Mouse (Mus musculus) C2C12 (cell line): ENCODE results near the gene Glycam1. TPM values are rescaled to one million over a fixed set of nuclear protein-coding genes. Genes with fewer than 3 reads are reported as not detected.

Experiments
- H3K27me3 ChIP-seq: one replicate; pipeline ENCODE4 v1.6.1; 2011; ENCODE audit not compliant: control insufficient read depth, insufficient read depth, insufficient read length
- H3K36me3 ChIP-seq: one replicate; pipeline ENCODE4 v1.6.1; 2011; ENCODE audit not compliant: control insufficient read depth, insufficient read depth
- H3K4me3 ChIP-seq: one replicate; pipeline ENCODE4 v1.5.1; 2011; ENCODE audit warnings: mild to moderate bottlenecking, control low read depth; ENCODE audit not compliant: poor library complexity, insufficient read depth, severe bottlenecking
- H3K79me2 ChIP-seq: one replicate; pipeline ENCODE4 v1.6.1; 2011; ENCODE audit not compliant: control insufficient read depth, insufficient read depth
- H3K79me3 ChIP-seq: one replicate; pipeline ENCODE4 v1.6.1; 2011; ENCODE audit warnings: low read depth, control low read depth
- H3ac ChIP-seq: one replicate; pipeline ENCODE3; 2011; ENCODE audit warnings: low read depth; ENCODE audit not compliant: control insufficient read depth, insufficient read length
- CEBPB ChIP-seq: IDR thresholded peaks from one replicate; pipeline ENCODE4 v1.6.1; 2011; ENCODE audit warnings: low read depth, mild to moderate bottlenecking, control low read depth, moderate library complexity
- CTCF ChIP-seq: IDR thresholded peaks from one replicate; pipeline ENCODE4 v1.5.1; 2011; ENCODE audit not compliant: control insufficient read depth, insufficient read depth, insufficient read length
- FOSL1 ChIP-seq: IDR thresholded peaks from one replicate; pipeline ENCODE4 v1.8.0; 2011; ENCODE audit warnings: mild to moderate bottlenecking, low read length; ENCODE audit not compliant: poor library complexity, insufficient read depth, severe bottlenecking
- MAX ChIP-seq: IDR thresholded peaks from one replicate; pipeline ENCODE4 v1.6.1; 2011; ENCODE audit warnings: mild to moderate bottlenecking, control low read depth
- MYOD1 ChIP-seq: IDR thresholded peaks from one replicate; pipeline ENCODE4 v1.6.1; 2011; ENCODE audit warnings: low read depth; ENCODE audit not compliant: control insufficient read depth, insufficient read length
- MYOG ChIP-seq: IDR thresholded peaks from one replicate; pipeline ENCODE4 v1.6.1; 2011; ENCODE audit not compliant: control insufficient read depth, insufficient read length; ENCODE audit errors: extremely low read depth
- USF1 ChIP-seq: IDR thresholded peaks from one replicate; pipeline ENCODE4 v1.6.1; 2011; ENCODE audit warnings: low read depth, mild to moderate bottlenecking, control low read depth, moderate library complexity
- polyA plus RNA-seq: library from polyadenylated mRNA; unstranded; fragments of >200 nt; fragmentation: generic; extraction: Trizol; gene quantifications from one replicate; pipeline ENCODE4 v1.2.1, GENCODE M21; 2012; ENCODE audit warnings: missing spikeins

The Glycam1 gene
- polyA plus RNA-seq, 1 experiment = not detected

DNA sequence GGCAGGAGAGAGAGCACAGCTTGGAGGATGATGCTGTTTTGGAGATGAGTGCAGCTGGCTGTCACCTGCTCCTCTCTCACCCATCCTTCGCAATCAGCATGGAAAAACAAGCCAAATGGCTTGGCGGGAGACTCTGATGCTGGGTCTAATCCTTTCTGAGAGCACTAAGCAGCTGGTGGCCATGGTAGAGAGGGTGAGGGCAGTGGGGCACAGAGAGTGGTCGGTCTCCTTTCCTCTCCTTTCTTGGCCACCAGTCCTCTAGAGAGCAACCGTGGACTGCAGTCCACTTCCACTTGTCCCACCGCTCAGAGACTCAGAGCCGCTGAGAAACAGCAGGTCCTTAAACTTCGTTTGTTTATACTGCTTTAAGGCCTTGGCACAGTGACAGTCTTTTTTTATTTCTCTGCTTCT, 51.3 kb downstream of the Glycam1 start:
- H3K79me3 ChIP-seq = no peaks in the 10 kb centered on the region
- TF ChIP-seq MYOD1 = no peak
- no peak for TF ChIP-seq CEBPB
- no peak for TF ChIP-seq USF1
- no peak for TF ChIP-seq MYOG
- TF ChIP-seq MAX = no peak
- TF ChIP-seq FOSL1 = no peak
- TF ChIP-seq CTCF = no peak
- H3K4me3 ChIP-seq = no peak overlapping the region
- no peaks in the 10 kb centered on the region for H3K36me3 ChIP-seq
- H3K79me2 ChIP-seq = no peaks in the 10 kb centered on the region
- no peak overlapping the region for H3ac ChIP-seq
- peaks cover 5% of the 10 kb centered on the region for H3K27me3 ChIP-seq

Other genes with a start within 250 kb of the Glycam1 start
- 21.2 TPM for gene Zfp385a, start 225.0 kb downstream of the Glycam1 start, polyA plus RNA-seq
- gene Itga5, start 198.3 kb downstream of the Glycam1 start, polyA plus RNA-seq = 104 TPM
- gene Gtsf1, start 134.6 kb downstream of the Glycam1 start, polyA plus RNA-seq = 0.33 TPM
- gene Gtsf2, start 116.6 kb downstream of the Glycam1 start, polyA plus RNA-seq = not detected
- 1.0 TPM for gene Nckap1l, start 111.3 kb downstream of the Glycam1 start, polyA plus RNA-seq
- gene Pde1b, start 62.0 kb downstream of the Glycam1 start, polyA plus RNA-seq = 1.6 TPM
- 0.02 TPM for gene Ppp1r1a, start 27.1 kb downstream of the Glycam1 start, polyA plus RNA-seq
- gene Mucl1, start 190.4 kb upstream of the Glycam1 start, polyA plus RNA-seq = not detected